Mouse (Mus musculus): ENCODE results near the gene Trappc2l.

The Trappc2l gene

DNA sequence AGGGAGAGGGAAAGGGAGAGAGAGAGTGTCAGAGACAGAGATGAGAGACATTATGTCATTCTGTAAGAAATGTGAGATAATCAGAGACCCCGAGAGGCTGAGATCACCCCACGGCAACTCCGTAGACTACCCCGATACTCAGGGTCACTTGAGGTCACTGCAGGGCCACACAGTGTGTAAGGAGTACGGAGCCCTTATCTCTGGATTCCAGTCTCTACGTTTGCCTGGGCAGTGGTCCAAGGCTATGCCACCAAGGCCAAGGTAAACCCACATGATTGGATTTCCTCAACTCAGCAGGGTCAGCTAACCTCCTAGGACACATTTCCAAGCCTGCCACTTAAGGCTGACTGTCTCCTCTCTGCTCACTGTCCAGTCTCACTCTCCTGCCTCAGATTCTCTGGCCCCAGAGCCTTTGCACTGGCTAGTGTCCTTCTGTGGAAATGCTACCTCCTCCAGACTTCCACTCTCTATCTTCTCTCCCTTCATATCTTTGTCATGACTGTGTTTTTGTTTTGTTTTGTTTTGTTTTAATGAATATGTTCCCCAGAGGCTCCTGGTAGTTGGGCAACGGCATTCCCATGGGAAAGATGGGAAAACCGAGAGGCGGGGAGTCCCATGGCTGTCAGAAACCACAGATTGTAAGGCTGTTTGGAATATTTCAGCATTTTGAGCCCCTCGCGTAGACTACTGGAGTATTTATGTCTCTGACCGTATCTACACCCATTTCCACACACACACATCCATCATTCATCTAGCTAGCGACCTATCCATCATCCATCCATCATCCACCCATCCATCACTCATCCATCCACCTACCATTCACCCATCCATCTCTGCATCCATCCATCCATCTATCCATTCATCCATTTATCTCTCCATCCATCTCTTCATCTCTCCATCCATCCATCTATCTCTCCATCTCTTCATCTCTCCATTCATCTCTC is 44.9 kb downstream of the Trappc2l start:
- no peak for DNase-seq (ENCODE audit: low read depth, low spot score)

DNA sequence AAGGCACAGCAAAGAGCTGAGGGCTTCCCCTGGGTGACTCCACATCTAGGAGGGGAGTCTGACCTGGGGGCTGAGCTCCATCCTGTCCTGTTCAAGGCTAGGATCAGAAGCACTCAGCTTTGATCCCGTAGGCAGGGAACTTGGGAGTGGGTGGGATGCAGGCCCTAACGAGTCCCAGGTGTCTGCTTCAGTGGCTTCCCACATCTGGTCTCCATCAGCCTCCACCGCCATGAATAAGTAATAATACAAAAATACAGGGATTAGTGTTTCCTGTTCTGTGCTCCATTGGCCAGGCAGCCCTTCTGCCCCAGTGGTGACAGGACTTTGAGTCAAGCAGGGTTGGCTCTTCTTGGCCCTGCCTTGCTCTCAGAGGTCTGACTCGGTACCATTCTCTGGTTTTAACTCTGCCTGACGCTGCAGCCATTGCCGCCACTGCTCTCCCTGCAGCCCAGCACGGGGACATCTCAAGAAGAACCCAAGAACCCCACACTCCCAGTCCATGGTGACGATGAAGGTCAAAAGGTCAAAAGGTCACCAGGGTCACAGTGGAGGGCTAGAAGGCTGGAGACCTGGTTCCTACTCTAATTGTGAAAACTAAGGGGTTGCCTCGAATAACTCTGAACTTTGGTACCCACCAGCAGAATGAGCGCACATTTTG is 46.8 kb downstream of the Trappc2l start:
- DNase-seq (ENCODE audit: low read depth, low spot score): no peak

DNA sequence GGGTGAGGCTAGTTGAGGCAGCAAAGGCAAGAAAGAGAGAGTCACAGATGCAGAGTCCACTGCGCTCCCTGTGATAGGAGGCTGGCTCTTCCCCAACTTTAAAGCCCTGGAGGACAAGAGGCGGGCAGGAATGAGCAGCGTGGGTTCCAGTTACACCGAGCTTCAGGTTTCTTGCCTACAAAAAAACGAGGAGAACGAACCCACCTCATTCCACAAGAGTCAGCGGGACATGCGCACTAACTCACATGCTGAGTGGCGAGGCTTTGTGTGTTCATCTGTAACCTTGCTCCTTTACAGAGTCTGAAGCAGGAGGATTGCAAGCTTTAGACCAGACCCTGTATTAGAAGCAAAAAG is 47.3 kb downstream of the Trappc2l start:
- DNase-seq (ENCODE audit: low read depth, low spot score): no peak

DNA sequence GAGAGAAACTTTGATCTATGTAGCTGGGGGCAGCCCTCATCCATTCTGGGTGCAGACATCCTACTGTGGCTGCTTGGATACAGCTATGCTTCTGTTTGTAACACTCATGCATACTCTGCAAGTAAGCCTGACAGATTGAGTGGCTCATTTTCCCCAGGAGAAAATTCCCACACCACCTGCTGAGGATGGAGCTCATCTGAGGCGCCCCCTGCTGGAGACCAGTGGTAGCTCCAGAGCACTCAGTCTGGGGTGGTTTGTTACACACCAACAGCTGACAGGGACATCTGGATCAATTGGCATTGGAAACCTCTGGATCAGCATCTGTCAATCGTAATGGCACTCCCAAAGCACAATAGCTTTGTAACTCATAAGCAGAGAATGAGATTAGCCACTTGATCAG is 48.6 kb downstream of the Trappc2l start:
- no peak for DNase-seq (ENCODE audit: low read depth, low spot score)

DNA sequence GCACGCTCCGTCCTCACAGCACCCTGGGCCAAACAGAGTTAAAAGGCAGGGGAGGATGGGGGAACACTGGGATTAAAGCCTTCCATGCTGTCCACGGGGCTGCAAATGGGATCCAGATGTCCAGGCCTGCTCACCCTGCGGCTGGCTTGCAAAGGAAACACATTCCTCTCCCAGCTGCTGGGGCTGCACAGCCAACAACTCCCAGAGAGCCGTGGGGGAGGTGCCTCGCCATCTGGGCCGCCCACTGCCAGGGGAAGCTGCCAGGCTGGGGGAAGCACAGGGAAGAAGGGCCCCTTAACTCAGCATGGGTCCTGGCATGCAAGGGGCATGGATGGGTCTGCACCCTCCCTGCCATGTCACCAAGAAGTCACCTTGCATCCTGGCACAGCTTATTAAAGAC is 49.7 kb downstream of the Trappc2l start:
- peak; percentile 73 for DNase-seq (ENCODE audit: low read depth, low spot score)

DNA sequence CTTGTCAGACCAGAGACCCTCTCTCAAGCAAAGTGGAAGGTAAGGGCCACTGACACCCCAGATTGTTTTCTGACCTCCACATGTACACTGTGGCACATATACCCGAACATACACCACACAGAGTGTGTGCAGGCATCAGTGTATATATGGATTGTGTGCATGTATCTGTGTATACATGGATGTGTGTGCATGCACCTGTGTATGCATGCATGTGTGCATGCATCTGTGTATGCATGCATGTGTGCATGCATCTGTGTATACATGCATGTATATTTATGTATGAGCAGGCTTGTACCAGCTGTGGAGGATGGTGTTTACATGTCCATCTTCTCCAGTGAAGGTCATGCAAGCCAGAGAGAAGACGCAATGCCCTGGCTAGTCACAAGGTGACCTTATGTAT is 50.5 kb downstream of the Trappc2l start:
- DNase-seq (ENCODE audit: low read depth, low spot score): no peak

DNA sequence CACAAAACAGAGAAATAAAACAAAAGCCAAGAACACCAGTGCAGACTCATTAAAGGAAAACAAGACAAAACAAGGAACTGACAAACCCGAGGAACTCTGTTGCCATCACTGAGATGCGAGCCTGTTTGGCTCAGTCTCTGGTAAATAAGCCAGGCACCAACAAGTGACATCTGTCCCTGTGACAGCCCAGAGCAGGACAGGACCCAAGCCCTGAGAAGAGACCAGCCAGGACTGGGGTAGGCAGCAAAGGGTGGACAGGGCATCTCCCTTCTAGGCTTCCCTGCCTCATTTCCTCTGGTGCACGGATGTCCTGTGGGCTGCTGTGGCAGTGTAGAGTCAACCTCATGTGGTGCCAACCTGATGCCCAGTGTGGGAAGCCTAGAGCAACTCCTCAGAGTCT is 51.7 kb downstream of the Trappc2l start:
- DNase-seq (ENCODE audit: low read depth, low spot score): no peak

DNA sequence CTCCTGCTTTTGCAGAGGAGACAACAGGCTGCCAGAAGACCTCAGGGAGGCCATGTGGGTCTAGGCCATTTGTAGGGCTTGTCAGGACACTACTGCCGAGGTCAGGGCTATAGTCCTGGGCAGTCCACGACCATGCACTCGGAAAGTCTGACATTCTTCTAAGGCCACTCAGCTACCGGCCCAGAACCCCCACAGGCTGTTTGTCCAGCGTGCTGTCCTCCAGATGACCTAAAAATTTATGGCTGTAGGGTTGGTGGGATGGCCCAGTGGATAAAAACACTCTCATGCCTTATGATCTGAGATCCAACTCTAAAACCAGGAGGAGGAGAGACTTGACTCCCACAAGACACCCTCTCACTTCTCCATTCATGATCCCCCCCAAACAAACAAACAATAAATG is 52.2 kb downstream of the Trappc2l start:
- no peak for DNase-seq (ENCODE audit: low read depth, low spot score)

DNA sequence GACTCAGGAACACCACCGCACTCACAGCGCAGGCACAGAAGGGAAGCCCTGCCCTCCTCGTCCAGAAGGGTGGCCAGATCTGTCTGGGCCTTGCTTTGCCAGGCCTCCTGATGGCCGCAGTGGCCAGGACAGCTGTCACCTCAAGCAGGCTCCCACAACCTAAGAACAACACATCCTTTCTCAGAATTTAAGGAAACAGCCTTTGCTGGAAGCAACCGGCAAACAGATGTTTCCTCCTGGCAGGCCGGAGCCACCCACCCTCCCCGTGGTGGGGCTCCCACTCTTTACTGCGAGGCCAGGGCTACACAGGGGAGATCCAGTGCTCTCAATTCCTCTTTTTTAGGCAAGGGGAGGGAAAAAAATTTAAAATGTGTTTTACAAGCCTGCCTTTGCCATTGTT is 53.8 kb downstream of the Trappc2l start:
- DNase-seq (ENCODE audit: low read depth, low spot score): no peak

DNA sequence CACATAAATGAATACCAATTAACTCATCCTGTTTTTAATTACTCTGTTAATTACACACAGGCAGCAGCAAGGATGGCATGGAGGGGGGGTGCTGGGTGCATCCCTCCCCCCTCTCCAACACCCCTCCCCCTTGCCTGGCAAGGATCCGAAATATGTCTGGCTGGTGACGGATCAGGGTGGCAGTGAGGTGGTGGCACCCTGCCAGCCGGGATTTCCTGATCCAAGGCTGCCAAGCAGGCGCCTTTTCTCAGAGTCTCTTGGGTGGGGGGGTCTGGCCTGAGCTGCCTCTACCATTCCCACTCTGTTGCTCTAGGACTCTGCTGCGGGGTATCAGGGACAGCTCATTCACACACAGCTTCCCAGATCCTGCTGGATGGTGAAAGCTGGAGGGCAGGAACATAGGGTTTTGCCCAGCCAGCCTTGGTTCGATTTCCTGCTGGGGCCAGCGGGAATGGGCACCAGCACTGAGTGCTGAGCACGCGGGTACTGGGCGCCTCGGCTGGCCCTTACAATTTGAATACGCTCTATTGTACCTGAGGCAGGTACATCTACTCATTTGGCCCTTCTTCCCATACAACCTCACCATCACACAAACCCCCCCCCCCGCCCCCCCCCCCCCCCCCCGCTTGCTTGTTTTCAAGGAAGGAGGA is 54.4 kb downstream of the Trappc2l start:
- DNase-seq (ENCODE audit: low read depth, low spot score): no peak
